Mouse (Mus musculus): ENCODE results near the gene Cd200r3.

The Cd200r3 gene

DNA sequence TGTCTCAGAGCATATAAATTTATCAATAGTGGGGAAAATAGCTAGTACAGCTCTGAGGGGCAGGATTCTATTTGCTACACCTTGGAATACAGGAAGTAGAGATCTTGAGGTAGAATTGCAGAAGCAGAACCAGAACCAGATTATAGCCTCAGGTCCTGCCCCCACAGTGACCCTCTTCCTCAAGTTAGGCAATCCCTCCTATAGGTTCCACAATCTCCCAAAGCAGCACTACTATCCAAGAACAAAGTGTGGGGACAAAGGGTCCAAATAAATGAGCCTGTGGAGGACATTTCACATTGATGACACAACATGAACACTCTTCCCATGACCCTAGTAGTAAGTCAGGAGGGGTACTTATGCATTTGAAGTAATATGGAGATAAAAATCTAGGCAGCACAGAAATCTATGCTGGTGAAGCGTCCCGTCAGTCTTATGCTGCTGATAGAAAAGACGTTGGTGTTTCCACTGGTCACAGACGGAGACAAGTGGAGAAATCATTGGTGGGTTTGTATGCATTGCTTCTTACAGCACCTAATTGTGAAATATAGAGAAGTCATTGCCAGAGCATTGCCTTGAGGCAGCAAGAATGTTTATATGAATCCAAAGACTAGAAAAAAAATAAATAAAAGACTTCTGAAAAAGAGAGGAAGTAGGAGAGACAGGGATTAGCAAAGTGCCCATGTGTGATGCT lies 45.3 kb downstream of the Cd200r3 start:
- no peak for DNase-seq (ENCODE audit: low read depth in 2 of 2, low spot score in 2 of 2)

DNA sequence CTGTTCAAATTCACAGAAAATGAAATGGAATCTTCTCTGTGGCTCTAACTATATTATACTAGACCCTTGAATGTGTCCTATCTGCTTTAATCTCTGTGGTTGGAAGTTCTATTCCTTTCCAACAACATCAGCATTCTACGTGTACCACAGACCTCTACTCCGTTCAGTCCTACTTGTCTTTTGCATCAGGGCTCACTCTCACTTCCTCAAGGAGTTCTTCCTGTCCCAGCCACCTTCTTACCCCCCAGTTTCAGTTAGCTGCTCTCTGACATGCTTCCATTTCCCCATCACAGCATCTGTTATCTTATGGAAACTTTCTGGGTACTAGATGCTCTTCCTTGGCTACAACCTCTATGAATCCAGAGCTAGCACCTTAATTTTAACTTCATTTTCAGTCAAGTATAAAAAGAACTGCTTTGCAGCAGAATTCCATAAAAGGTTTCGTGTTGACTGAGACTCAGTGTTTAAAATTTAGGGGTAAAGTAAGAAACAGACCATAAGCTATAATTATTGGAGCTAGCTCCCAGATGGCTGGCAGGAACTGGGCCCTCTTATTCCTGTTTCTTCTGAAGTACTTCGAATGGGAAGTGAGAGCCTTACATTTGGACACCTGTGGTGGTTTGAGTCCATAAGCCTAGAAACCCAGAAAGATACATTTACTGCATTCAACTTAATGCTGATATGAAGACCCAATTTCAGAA lies 50.0 kb downstream of the Cd200r3 start:
- no peak for DNase-seq (ENCODE audit: low read depth in 2 of 2, low spot score in 2 of 2)

DNA sequence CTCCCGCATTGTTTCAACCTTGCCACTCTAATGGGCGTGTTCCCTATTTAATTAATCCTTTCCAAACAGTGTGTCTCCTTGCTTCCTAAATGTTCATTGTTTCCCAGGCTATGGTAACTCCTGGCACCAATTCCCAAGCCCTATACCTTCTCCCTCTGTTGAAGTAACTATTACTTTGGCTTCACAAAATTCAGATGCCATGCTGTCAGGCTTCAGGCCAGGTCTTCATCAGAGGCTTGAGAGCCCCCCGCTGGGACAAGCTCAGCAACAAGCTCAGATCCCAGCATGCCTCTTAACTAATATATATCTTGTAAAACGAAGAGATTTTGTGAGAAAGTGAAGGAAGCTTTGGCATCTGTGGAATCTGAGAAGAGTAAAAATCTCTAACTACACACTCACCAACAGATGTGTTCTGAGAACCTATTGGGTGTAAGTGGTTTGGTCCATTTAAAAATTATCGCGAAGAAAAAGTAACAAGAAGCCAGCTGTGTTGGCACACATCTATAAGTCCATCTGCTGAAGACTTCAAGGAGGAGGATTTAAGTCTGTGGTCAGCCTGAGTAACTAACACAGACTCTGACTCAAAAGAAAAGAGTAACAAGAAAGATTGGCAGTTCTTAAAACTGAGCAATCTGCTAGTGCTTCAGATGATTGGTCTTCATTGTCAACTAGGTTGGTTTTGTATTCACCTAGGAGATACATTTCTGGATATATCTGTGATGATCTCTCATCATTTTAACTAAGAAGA lies 50.9 kb downstream of the Cd200r3 start:
- no peak for DNase-seq (ENCODE audit: low read depth in 2 of 2, low spot score in 2 of 2)

DNA sequence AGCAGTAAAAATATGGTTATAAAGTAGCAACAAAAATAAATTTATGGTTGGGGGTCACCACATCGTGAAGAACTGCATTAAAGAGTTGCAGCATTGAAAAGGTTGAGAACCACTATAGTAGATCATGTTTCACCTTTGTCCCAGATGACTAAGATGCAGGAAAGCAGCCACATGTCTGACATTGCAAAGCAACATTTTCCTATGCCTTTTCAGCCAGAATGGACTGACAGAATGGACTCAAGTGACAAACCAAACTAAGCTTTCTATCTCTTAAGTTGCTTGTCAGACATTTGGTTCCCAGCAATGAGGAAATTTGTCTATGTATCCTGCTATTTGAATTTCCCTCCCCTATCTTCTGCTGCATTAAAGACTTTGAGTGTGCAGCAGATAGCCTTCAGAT lies 51.6 kb downstream of the Cd200r3 start:
- no peak for DNase-seq (ENCODE audit: low read depth in 2 of 2, low spot score in 2 of 2)

DNA sequence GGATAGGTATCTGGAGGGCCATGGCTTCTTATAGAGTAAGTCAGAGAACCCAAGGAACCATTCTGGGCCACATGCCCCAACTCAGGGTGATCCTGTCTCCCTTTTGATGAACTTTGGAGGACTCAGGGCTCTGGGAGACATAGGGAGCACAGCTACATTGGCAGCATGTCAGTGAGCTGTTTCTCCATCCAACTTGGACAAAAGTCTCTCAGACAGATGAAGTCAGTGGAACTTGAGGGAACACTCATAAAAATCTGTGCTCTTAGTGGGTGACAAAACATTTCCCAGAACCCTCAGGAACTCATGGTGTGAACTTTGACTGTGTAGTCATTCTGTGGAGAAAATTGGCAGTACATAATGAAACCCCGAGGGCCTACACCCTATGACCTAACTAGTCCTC lies 53.2 kb downstream of the Cd200r3 start:
- DNase-seq (ENCODE audit: low read depth in 2 of 2, low spot score in 2 of 2), result no peak

DNA sequence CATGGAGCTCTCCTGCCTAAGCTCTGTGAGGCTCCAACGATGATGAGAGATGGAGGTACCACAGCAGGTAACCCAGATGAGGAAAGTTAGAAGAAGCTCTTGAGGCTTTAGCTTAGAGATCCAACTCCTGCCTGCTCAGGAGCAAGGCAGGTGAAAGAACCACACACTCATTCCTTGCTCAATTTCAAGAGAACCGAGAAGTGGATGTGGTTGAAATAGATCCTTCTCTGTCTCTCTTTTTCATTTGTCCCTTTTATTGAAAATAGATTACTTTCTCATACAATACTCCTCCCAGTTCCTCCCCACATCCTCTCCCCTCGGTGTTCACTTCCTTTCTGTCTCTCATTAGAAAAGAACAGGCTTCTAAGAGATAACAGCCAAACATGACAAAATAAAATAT lies 56.1 kb downstream of the Cd200r3 start:
- DNase-seq (ENCODE audit: low read depth in 2 of 2, low spot score in 2 of 2), result no peak

DNA sequence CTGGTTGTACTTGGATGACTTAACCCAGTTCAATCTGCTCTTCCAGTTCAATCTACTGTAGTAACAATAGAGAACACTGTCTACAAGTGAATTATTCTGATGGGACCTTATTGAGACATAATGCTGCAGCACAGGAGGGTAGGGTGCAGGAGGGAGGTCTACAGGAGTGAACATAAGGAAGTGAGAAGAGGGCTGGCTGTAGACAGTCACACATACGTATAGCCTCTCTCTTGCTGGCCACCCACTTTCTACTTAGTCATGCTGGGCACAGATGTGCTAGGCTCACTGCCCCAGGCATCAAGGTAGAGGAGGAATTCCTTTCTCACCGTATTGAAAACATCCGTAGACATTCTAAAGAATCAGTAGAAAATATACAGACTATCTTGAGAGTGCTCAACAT lies 61.0 kb downstream of the Cd200r3 start:
- DNase-seq (ENCODE audit: low read depth in 2 of 2, low spot score in 2 of 2), result no peak

DNA sequence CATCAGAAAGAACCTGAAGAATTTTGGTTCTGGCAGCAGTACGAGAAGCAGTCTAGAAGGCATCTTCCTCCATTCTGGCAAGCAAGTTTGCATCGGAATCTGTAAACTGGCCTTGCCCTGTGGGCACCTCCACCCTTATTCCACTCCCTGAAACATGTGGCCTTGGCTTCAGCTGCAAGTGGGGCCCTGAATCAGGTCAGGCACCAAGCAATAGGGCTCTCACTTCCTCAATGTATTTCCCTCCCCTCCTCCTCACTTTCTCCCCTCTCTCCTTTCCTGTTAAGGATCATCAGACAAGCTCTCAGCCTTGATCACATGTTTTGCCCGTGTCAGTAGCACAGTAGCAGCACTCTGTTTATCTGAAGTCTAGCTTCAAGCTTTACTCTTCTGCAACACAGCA lies 61.8 kb downstream of the Cd200r3 start:
- no peak for DNase-seq (ENCODE audit: low read depth in 2 of 2, low spot score in 2 of 2)

DNA sequence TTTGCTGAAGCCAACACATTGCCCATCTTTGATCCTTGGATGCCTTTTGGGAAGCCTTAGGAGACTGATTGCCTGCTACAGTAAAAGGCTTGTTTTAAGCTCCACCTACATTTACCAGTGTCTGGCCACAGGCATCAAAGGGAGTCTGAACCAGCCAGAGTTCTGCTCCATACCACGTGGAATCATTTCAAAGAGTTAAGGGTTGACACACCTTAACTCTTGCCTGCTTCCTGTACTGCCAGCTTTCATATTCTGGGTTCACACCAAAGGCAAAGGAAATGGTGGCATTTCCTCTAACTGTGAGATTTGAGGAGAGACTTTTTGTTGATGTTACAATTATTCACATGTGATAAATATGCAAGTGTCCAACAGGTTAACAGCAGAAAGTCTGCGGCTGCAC lies 63.5 kb downstream of the Cd200r3 start:
- peak; percentile 20 to 45 for DNase-seq (ENCODE audit: low read depth in 2 of 2, low spot score in 2 of 2)

DNA sequence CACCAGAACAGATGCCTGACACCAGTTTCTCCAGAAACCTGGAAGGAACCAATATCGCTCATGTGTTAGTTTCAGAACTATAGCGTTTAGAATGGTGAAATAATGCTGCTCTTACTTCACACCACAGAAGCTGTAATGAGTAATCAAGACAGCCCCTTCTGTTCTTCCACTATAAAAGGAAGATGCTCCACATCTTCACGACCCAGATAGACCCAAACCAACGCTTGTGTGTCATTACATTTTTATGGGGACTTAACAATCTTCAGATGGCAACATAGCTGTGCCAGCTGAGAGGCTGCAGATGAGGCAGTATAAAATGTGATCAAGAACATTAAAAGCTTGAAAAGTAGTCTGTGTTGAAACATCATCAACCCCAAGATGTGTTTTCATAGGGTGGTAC lies 64.3 kb downstream of the Cd200r3 start:
- no peak for DNase-seq (ENCODE audit: low read depth in 2 of 2, low spot score in 2 of 2)

DNA sequence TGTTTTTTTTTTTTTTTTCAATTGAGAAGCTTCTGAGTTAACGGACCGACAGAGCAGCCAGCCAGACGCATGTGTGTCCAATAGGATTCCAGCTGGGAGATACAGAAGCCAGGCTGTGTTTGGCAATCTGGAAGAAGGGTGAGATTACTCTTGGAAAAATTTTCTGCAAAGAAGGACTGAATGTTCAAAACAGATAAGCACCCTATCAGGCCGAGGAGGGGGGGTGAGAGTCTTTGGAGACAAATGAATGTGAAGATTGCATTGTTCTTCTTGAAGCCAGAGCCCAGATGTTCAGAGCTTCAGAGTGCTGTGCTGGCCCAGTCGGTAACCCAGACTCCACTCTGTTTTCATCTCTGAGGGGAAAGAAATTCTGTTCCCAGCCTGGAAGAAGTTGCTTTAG lies 66.2 kb downstream of the Cd200r3 start:
- DNase-seq (ENCODE audit: low read depth in 2 of 2, low spot score in 2 of 2), result no peak

DNA sequence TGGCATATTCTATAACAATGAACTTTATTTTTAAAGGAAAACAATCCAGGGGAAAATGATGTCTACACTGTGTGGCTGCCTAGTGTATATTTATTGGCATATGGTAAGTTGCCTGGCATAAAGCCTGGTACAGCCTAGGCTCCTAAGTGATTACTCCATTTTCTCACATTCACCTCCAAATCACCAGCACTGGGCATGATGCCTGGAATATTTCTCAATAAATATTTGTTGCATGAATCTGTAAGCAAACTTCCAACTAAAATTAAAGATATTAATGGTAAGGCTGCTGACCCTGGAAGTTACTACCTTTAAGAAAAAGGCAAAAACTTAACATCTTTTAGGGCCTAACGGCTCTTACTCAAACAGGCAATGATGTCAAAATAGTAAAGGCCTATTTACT lies 72.1 kb downstream of the Cd200r3 start:
- DNase-seq (ENCODE audit: low read depth in 2 of 2, low spot score in 2 of 2), result no peak

DNA sequence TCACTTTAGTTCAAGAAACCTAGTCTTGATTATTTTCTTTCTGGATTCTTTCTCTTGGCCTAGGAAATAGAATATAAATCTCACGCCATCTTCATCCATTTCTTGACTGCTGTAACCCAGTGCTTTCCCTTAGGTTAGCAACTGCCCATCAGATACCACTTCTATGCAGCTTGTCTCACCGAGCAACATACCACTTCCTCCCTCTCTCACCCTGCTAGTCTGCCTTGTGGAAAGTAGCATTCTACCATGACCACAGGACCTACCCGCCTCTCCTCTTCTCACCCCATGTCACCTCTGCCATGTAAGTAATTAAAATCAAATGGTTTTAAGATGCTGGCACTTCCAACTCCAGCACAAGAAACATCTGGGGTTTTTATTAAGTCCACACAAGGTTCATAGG lies 73.0 kb downstream of the Cd200r3 start:
- DNase-seq (ENCODE audit: low read depth in 2 of 2, low spot score in 2 of 2), result peak; percentile 20 to 35

DNA sequence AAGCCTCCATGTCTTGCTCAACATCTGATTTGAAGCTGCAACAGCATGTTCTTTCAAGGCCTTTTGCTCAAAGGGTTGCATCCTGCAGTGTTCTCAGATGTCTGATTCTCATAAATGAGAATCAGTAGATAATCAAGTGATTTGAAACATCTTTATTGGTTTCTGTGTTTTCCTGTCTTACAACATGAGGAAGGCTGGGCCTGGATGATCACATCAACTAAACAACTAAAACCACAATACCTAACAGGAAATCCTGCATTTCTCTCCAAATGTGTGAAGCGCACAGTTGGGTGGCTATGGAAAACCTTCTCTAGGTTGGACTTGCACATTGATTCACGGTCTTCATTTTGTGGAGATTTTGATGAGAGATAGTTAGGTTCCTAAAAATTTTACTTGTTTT lies 75.4 kb downstream of the Cd200r3 start:
- no peak for DNase-seq (ENCODE audit: low read depth in 2 of 2, low spot score in 2 of 2)

DNA sequence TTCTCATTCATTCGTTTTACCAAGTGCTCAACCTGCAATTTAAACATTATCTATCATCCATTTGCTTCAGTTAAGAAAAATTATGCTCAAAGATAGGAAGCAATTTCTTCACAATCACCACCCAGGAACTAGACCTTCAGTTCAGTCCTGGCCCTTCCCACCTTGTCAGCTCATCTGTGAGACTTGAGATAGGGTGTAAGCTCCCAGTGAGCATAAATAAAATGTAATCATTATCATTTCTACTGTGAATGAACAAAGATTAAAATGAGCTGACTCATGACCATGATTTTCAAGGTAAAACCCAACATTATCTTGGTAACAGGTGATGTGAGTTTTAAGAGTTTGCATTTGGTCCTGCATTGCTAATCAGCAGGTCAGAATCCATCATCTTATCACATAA lies 76.6 kb downstream of the Cd200r3 start:
- no peak for DNase-seq (ENCODE audit: low read depth in 2 of 2, low spot score in 2 of 2)

DNA sequence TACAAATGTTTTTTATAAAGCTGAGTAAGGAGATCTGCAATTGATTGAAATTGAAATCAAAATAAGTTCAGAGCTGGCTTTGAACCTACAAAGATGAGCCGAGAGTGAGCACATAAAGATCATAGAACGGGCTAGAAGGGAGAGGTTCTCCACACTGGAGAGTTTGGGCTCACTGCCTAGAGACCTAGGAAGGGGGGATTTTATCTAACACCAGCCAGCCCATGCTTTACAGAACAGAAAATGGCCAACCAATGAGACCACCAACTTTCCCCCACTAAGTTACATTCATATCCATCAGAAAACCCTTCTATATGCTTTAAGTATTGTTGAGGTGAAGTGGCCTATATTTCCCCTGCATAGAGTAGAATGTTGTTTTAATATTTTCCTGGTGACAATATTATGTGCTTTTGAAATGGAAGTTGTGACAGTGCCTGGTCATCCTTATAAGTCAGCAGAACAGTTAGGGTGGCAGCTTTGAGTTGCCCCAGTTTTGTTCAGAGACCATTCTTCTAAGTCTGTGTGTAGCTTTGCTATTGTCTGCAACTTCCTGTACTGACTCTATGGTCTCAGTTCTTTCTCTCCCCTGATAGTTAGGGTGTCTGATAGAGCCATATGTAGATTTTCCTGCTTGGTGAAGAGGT lies 77.3 kb downstream of the Cd200r3 start:
- DNase-seq (ENCODE audit: low read depth in 2 of 2, low spot score in 2 of 2), result no peak

DNA sequence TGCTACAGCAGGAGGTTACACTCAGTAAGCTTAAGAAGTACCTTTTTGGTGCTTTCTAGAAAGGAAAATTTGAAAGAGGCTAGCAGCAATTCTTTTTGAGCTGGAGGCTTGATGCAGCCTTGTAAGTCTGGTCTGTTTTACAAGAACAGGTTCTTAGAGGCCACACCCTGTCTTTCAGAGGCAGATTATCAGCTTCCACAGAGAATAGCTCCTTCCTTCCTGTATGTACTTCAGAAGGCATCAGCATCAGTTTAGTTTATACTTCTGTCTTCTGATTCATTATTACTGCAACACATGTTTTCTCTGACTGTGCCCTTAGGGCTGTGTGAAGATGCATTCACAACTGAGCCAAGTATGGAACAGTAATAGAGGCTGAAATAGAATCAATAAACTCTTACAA lies 78.0 kb downstream of the Cd200r3 start:
- DNase-seq (ENCODE audit: low read depth in 2 of 2, low spot score in 2 of 2), result no peak

DNA sequence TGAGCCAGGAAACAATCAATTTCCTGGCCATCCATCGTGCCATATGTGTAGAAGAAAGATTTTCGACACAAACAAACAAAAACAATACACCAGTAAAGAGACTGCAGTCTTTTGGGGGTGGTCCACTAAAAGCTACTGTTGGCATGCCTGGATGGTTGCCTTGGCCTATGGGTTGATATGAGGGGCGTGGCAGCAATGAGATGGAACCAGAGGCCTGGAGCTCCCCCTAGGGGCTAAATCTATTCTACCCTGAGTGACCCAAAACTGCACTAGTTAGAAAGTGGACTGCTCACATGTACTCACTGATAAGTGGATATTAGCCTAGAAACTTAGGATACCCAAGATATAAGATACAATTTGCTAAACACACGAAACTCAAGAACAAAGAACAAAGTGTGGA lies 80.4 kb downstream of the Cd200r3 start:
- DNase-seq (ENCODE audit: low read depth in 2 of 2, low spot score in 2 of 2), result peak; percentile 69 to 81

DNA sequence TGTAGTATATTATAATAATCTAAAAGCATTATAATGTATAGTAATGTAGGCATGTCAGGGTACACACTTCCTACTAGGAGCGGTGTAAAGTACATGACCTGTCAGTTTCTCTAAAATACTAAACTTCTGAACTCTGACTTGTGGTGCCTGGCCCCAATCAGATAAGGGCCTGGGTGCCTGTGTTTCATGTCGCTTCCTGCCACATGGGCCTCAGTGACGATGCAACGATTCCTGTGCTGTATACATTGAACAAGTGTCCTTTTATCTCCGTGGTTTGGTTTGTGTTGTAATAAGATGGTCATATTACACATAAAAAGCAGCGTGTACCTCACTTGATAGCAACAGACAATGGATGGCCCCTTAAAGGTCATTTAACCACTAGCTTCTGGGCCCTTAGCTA lies 81.8 kb downstream of the Cd200r3 start:
- peak in 1 of 2 experiments; percentile 37 for DNase-seq (ENCODE audit: low read depth in 2 of 2, low spot score in 2 of 2)

DNA sequence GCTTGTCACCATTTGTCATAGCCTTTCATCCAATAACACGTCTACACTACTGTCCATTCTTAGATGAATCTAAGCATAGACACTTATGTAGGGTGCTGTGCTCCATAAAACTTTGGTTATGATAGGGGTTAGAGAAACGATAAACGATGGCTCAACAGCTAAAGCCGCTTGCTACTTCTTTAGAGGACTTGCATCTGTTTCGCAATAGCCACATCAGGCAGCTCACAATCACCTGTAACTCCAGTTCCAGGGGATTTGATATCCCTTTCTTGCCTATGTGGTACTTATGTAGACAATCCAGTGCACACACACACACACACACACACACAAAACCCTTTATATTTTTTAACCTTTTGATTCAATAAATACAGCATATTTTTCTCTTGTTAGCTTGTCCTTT lies 85.6 kb downstream of the Cd200r3 start:
- DNase-seq (ENCODE audit: low read depth in 2 of 2, low spot score in 2 of 2), result no peak

DNA sequence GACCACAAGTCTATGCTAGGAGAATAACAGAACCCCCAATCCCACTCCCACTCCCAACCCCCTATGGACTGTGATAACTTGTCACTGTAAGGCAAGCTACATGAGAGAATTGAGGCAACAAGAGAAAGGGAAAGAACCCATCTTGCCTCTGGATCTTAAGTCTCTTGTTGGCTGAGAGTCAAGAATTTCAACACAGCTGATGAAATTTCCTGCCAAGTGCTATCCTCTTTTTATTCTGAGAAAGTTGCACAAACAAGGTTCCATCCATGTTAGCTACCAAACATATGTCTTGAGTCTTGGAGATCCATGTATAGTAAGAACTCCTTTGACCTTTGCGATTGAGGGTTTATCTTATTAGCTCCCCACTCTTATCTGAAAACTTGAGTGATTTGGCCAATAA lies 86.0 kb downstream of the Cd200r3 start:
- DNase-seq (ENCODE audit: low read depth in 2 of 2, low spot score in 2 of 2), result no peak

DNA sequence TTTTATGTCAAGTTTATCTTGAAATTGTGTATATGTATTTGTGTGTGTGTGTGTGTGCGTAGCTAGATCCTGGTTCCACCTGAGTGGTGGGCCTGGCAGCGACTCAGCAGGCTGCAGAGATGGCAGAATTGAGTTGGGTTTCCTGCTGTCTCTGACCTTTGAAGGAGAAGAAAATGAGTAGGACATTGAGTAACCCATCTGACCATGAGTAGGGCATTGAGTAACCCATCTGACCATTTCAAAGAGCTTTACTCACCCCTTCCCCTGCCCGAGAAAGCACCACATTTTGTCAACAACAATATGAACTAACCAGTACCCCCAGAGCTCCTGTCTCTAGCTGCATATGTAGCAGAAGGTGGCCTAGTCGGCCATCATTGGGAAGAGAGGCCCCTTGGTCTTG lies 86.6 kb downstream of the Cd200r3 start:
- DNase-seq (ENCODE audit: low read depth in 2 of 2, low spot score in 2 of 2), result no peak
